Mouse (Mus musculus) E14TG2a.4 (cell line): ENCODE data around the gene Fam196b.

Experiments used
- CTCF ChIP-seq: conservative IDR thresholded peaks from 2 replicates; pipeline ENCODE4 v1.5.1; 2014; ENCODE audit warnings: low read length
- NANOG ChIP-seq: IDR thresholded peaks from 2 replicates; pipeline ENCODE4 v1.6.1; 2014; ENCODE audit warnings: borderline replicate concordance, low read length, mixed read lengths
- POU5F1 ChIP-seq: IDR thresholded peaks from 2 replicates; pipeline ENCODE4 v1.6.1; 2014; ENCODE audit warnings: low read length, borderline replicate concordance

DNA sequence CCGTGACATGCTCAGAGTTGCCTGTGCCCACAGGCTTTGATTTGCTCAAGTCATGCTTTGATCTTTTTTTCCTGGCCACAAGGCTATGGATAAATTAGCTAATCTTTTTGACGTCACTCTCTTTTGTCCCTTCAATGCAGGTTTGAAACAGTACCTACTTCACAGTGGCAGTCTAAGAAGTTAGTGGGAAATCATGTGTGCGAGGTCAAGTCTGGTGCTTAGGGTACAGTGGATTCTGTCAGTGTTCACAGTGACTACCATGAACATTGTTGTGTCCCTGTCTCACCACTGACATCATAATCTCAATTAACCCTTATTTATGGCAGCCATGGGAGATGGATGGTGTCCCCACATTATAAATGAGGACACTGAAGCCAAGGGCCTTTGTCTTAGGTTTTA, 37.6 kb upstream of the Fam196b start:
- TF ChIP-seq CTCF (no peak), POU5F1 (no peak), NANOG (no peak)
